Mouse (Mus musculus) neural tube, embryonic 10.5 days (tissue): ENCODE results near the gene E2f1.

Experiments used
- DNase-seq: peaks from one replicate; pipeline ENCODE4 v3.0.0-alpha.2; 2017; ENCODE audit warnings: low spot score; ENCODE audit errors: extremely low spot score

The E2f1 gene

DNA sequence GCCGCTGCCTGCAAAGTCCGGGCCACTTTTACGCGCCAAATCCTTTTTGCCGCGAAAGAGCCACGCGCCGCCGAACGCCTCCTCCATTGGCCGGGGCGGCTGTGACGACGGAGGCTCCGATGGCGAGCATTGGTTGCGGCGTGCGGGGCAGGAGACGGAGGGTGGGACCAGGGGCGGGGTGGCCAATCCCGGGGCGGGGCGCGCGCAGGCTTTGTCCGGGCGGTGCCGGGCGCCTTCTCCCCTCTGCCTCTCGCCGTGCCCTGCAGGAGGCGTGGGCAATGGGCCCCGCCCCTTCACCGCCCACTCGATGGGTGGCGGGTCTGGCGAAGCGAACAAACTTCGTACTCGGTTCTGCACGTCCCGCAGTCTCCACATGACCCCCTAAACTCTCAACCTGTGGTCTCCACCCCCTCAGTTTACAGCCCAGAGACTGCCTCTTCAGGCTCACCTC, at the start of gene E2f1:
E2f1 (minus strand) TSS at position 57 of the 451 bp plus-strand sequence.
- DNase-seq: peak; percentile 98

- DNase-seq: no peak
Measured at GRCm38 (mm10) chr2:154617061-154617460, 47.4 kb upstream of the E2f1 start.

DNA sequence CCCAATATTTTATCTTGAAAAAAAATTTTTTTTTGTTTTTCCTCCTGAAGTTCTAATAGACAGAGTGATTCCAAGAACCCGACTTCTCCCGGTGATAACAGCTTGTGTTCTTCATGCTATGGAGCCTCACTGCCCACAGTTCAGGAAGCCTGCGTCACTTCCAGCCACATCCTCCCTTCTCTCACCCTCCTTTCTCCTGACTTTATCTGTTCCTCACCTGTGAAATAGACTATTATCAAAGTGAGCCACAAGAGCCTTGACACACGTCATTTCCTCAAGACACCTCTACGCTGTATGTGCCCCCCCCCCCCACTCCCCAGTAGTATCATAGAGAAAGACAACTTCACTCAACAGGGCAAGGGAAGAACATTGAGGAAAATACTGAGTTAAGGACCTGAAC, 46.0 kb upstream of the E2f1 start:
- DNase-seq: no peak

GRCm38 (mm10) chr2:154614841-154615576, 45.3 kb upstream of the E2f1 start:
- no peak for DNase-seq

DNA sequence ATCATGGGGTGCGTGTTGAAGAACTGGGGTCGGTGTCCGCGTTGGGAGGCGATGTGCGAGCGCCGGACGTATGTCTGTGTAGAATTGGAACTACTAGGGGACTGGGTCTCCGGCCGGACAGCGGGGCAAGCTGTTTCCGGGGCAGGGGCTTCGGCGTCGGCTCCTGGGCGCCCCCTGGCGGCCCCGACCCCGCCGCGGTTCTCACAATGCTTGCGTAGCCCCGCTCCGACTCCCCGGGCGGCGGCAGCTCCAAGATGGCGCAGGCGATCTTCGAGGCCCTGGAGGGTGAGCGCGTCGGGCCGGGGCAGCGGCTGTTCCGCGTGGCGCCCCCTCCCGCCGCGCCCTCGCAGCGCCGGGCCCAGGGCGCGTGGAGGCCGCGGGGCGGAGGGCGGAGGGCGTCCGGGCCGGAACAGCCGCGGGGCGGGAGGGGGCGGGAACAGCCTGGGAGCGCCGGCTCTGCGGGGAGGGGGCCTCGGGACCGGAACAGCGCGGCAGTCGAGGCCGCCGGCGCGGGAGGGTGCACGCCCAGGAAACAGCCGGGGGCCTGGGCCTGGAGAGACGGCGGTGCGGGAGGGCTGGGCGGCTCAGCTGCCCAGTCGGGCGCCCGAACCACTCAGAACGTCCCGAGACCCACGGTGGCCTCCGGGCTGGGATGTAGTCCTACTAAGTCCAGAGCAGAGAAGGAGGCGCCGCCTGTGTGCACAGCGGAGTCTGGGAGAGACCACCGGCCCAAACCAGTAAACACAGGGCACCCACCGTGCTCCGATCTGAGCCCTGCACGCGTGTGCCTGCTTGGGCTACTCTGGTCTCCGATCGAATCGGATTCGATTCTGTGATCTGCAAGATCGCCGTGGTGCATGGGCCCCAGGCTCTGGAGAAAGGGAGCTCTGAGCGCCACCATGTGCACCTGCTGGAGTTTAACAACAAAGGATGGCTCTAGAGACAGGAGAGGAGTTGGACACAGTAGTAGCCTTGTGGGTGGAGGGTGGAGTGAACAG, 43.7 kb upstream of the E2f1 start, which contains the start of the genes Zfp341 and 4930519P11Rik:
Zfp341 (plus strand) TSS at position 180 of the 998 bp plus-strand sequence.
4930519P11Rik (minus strand) TSS at position 320 of the 998 bp plus-strand sequence.
- peak; percentile 94 for DNase-seq

GRCm38 (mm10) chr2:154609050-154609767, 39.5 kb upstream of the E2f1 start:
- DNase-seq: no peak

GRCm38 (mm10) chr2:154606965-154607364, 37.3 kb upstream of the E2f1 start:
- no peak for DNase-seq

- DNase-seq: no peak
Measured at GRCm38 (mm10) chr2:154604156-154604555, 34.5 kb upstream of the E2f1 start.

DNA sequence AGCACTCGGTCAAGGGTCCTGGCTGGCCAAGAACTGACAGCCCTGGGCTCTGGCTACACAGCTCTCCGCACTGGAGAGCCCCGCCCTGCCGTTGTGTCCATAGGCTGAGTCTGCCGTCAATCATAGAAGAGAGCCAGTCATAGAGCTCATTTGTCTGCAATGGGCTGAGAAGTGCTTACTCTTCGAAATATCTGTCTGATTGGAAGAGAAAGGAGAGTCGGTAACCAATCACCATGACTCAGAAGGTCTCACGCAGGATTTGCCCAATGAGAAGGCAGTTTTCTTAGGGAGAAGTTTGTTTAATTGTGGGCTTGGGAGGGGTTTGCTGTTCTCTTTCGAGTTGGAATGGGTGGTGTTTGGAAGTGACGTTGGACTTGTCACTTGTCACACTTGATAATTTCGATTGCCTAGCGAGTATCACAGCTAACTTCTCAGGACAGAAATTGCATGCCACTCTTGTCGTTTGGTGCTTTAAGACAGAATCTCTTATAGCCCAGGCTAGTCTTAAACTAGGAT, 34.0 kb upstream of the E2f1 start, which contains the start of gene Pxmp4:
Pxmp4 (minus strand) TSS at position 71 of the 516 bp plus-strand sequence.
- DNase-seq: peak; percentile 91

DNA sequence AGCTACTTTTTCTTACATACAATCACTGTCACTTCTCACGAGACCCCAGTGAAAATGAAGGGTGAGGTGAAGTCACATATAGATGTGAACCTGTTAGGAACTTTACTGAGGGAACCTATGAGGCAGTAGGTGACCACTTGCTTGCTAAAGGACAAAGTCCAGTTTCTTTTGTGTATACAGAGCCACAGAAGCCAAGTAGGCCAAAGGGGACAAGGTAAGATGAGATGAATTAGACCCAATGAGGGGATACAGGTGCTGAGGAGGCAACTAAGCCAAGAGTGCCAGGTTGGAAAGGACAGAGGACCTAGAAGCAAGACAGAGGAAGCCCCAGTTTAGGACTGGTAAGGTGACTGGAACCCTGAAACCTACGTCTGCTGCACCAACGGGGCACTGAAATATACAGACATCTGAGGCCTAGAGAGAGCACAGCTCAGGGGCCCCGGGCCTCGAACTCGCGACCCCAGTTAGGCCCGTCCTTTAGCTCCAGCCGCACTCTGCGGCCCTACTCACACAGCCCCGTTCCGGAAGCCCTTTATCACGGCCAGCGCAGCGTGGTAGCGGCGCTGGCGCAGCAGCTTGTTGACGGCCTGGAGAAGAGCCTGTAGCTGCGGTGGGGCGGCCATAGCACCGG, 33.4 kb upstream of the E2f1 start:
- DNase-seq: no peak

DNA sequence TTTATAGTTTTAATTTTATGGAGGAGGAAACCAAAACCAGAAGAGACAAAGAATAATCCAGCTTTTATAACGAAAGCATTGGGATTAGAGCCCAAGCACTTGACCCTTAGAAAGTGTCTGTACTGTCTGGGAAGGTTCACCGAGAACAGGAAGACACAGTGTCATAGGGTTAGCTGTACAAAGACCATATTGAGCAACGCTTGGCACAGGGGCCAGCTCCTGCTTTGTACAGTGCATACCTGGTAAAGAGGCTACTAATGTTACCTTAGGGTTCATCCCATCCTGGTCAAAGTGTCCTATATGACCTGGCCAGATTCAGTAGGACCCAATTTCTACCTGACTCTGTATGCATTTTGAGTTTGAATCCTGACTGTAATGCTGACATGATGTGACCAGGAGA, 31.6 kb upstream of the E2f1 start:
- DNase-seq: no peak

- no peak for DNase-seq
Measured at GRCm38 (mm10) chr2:154600586-154600985, 30.9 kb upstream of the E2f1 start.

DNA sequence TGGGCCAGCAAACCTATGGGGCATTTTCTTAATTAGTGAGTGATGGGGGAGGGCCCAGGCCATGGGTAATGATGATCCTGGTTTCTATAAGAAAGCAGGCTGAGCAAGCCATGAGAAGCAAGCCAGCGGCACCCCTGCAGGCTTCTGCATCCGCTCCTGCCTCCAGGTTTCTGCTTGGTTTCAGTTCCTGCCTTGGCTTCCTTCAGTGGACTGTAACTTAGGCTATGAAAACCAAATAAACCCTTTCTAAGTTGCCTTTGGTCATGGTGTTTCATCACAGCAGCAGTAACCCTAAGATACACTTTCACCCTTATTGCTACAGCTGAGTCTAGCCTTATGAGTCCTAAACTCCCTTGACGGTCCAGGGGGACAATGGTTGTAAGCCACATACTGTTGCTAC, 27.7 kb upstream of the E2f1 start:
- DNase-seq: no peak

- no peak for DNase-seq
Measured at GRCm38 (mm10) chr2:154595775-154596174, 26.1 kb upstream of the E2f1 start.

GRCm38 (mm10) chr2:154593025-154593424, 23.3 kb upstream of the E2f1 start:
- DNase-seq: no peak

GRCm38 (mm10) chr2:154591239-154591638, 21.5 kb upstream of the E2f1 start:
- no peak for DNase-seq

DNA sequence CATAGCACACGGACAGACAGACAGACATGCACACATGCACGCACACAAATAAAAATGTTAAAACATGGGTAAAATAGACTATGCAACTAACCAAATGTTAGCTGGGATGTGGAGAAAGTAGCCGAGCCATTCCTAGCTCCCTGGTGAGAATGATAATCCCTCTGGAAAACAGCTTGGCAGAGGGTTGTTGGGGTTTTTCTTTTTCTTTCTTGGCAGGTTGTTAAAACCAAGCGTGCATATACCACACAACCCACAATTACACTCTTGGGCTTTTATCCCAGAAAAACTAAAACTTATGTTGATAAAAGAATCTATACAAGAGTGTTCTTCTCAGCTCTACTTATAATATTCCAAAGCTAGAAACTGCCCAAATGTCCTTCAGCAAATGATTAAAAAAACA, 19.4 kb upstream of the E2f1 start:
- no peak for DNase-seq

- peak; percentile 50 for DNase-seq
Measured at GRCm38 (mm10) chr2:154586405-154586804, 16.7 kb upstream of the E2f1 start.

GRCm38 (mm10) chr2:154584931-154585601, 15.4 kb upstream of the E2f1 start:
- DNase-seq: no peak
